Mouse (Mus musculus): ENCODE data around the gene Raph1.

GRCm38 (mm10) chr1:60599013-60599701 is 32.3 kb upstream of the Raph1 start:
- TF ChIP-seq CTCF (IDR thresholded peaks at IDR 0.05; ENCODE audit: low read depth) (no peak), EP300 (IDR thresholded peaks at IDR 0.05; ENCODE audit: low read depth) (no peak)

All from heart, postnatal 0 days (tissue).